Mouse (Mus musculus) forebrain, embryonic 15.5 days (tissue): Measurements from ENCODE around the gene Bdkrb2. TPM values are rescaled to one million over a fixed set of nuclear protein-coding genes. Genes with fewer than 3 reads are reported as not detected.

Source experiments
- ATAC-seq: fragments of 200-750 bp; cut with Nextera tagmentation; replicated peaks from 2 replicates; pipeline ENCODE4 v1.8.0; 2017; ENCODE audit warnings: mild to moderate bottlenecking, moderate TSS enrichment, moderate library complexity
- H3K27ac ChIP-seq: fragments of 300-500 bp; sonication (generic); replicated peaks from 2 replicates; pipeline ENCODE4 v1.5.1; 2015; ENCODE audit warnings: mild to moderate bottlenecking, inconsistent platforms
- H3K27me3 ChIP-seq: fragments of 300-500 bp; sonication (generic); 2 replicates; pipeline ENCODE4 v1.6.1; 2015; ENCODE audit warnings: inconsistent platforms
- H3K36me3 ChIP-seq: fragments of 300-500 bp; sonication (generic); 2 replicates; pipeline ENCODE4 v1.6.1; 2015; ENCODE audit warnings: mild to moderate bottlenecking, inconsistent platforms
- H3K4me1 ChIP-seq: fragments of 300-500 bp; sonication (generic); 2 replicates; pipeline ENCODE4 v1.6.1; 2015; ENCODE audit warnings: inconsistent platforms
- H3K4me2 ChIP-seq: fragments of 300-500 bp; sonication (generic); replicated peaks from 2 replicates; pipeline ENCODE4 v1.6.1; 2015; ENCODE audit warnings: mild to moderate bottlenecking, inconsistent platforms
- H3K4me3 ChIP-seq: fragments of 300-500 bp; sonication (generic); 2 replicates; pipeline ENCODE4 v1.5.1; 2015; ENCODE audit warnings: mild to moderate bottlenecking, inconsistent platforms
- H3K9ac ChIP-seq: fragments of 300-500 bp; sonication (generic); replicated peaks from 2 replicates; pipeline ENCODE4 v1.6.1; 2015; ENCODE audit warnings: mild to moderate bottlenecking, inconsistent platforms
- H3K9me3 ChIP-seq: fragments of 300-500 bp; sonication (generic); 2 replicates; pipeline ENCODE4 v1.6.1; 2016; ENCODE audit warnings: inconsistent platforms
- WGBS: fragments of 180-500 bp; shearing (Covaris S2); methylation state at CpG from one replicate; pipeline ENCODE4 v1.1.7; 2015; ENCODE audit warnings: mixed read lengths; 5-methylcytosine and 5-hydroxymethylcytosine counted together
- polyA plus RNA-seq: library from polyadenylated mRNA; unstranded; fragments of >200 nt; fragmentation: Nextera tagmentation; extraction: Ambion mirVana; gene quantifications from 2 replicates; pipeline ENCODE4 v1.2.1, GENCODE M21; 2015

Gene Bdkrb2
- polyA plus RNA-seq, 1 experiment from 2014 or later, result 0.64 TPM

DNA sequence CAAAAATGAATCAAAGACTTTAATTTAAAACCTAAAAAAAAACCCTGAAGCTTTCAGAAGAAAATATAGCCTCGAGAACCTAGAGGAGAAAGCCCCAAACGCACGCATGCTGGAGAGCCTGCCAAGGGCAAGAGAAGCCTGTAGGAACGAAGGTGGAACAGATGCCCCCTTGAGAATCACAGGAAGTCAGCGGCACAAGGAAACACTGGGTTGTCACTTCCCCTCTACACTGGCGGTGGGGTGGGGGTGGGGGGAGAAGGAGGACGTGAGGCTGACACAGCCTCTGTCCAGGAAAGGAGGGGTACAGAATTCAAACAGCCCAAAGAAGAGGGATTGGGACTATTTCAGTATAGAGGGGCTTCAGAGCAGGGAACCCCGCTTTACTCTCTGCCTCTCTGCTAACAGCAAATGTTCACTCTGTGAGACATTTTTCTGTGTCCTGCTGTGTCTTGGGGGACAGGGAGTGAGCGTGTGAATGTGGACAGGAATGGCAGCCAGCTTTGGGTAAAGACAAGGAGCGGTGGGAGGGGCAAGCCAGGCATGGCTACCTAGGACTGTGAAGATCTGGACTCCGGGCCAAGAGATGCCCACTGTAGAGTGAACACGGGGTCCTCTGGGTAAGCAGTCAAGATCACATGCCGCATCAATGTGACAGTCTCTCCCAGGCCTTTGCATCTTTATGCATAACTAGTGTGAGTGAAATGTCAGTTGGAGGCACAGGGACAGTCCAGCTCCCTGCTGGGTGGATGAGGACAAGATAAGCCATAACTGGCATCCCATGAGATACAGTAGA lies 26.9 kb upstream of the Bdkrb2 start:
- Histone ChIP-seq H3K4me1 (no peaks in the 10 kb centered on the region), H3K4me3 (no peak overlapping the region), H3K36me3 (no peaks in the 10 kb centered on the region), H3K27me3 (no peaks in the 10 kb centered on the region), H3K9ac (no peak overlapping the region), H3K27ac (no peak overlapping the region), H3K4me2 (no peak overlapping the region), H3K9me3 (no peaks in the 10 kb centered on the region)
- 77% methylated on average over 13 of the region's 13 CpGs for WGBS
- ATAC-seq, result no peak

DNA sequence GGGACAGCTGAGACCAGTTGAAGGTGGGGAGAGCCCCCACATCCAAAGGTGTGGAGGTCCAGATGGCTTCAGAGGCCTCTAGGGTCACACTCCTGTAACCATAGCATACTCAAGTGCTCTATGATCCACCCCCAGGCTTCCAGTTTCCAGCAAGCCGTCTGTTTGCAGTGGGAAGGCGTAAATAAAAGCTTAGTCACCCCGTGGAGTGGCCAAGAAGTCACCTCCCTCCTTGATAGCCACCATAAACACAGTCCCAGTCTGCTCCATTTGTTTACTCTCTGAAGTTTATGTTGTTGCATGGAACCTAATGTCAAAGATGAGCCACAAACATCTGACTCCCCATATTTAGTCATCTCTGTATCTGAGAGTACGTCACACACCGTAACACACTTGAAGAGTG lies 25.9 kb upstream of the Bdkrb2 start:
- no peak overlapping the region for H3K4me2 ChIP-seq
- 81% methylated on average over 5 of the region's 5 CpGs for WGBS
- H3K9me3 ChIP-seq, result no peaks in the 10 kb centered on the region
- no peaks in the 10 kb centered on the region for H3K4me1 ChIP-seq
- H3K36me3 ChIP-seq, result no peaks in the 10 kb centered on the region
- no peak overlapping the region for H3K27ac ChIP-seq
- no peaks in the 10 kb centered on the region for H3K27me3 ChIP-seq
- no peak overlapping the region for H3K4me3 ChIP-seq
- ATAC-seq, result no peak
- no peak overlapping the region for H3K9ac ChIP-seq

DNA sequence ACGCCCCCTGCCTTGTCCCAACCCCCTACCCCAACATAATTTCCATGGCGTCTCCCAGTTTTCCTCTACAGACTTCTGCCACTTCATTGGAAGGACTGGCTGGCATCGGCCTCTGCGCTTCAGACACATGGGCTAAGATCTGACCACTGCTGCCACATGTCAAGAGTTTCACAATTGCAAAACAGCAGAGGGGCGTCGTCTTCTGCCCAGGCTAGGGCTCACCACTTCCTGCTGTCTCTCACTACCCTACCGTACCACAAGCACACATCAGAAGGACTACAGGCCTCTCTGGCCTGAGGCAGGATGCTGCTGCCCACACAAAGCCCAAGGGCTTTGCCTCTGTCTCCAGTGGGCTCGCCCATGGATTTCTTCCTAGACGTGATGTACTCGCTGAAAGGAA lies 23.4 kb upstream of the Bdkrb2 start:
- Histone ChIP-seq H3K27me3 (no peaks in the 10 kb centered on the region), H3K4me3 (no peak overlapping the region), H3K4me1 (no peaks in the 10 kb centered on the region), H3K36me3 (no peaks in the 10 kb centered on the region), H3K9ac (no peak overlapping the region), H3K4me2 (no peak overlapping the region), H3K9me3 (no peaks in the 10 kb centered on the region), H3K27ac (no peak overlapping the region)
- no peak for ATAC-seq
- 92% methylated on average over 10 of the region's 10 CpGs for WGBS

DNA sequence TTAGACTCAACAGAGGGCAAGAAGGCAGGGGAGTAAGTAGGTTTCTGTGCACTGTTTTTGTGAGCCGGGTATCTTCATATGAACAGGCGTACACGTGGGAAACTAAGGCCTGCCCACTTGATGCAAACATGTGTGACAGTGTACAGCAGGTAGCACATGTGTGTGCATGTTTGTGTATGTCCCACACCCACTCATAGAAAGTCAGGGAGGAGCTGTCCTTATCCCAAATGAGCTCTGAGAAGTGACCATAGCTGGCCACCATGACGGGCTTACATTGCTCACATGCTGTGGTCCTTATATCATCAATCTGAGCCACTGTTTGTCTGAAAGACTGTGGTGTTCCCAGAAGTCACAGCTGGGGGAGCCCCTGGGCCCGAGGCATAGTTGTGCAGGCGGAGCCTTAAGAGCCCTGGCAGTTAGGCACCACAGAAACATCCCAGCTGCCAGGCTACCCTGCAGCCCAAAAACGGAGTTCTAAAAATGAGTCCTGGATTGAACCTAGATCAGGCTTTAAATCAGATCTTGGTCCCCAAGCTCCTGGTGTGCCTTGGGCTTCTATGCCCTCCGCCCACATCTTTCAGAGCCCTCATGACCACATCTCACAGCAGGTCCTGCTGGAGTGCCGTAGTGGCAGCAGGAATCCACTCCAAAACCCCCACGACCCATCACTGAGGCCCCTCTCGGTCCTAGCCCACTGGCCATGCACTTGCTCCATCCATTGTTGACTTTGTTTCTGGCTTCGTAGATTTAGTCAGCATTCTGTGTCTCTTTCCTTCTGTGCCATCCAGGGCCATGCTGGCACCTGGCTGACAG lies 21.2 kb upstream of the Bdkrb2 start:
- Histone ChIP-seq H3K27ac (no peak overlapping the region), H3K4me1 (no peaks in the 10 kb centered on the region), H3K9me3 (no peaks in the 10 kb centered on the region), H3K4me2 (no peak overlapping the region), H3K4me3 (no peak overlapping the region), H3K27me3 (no peaks in the 10 kb centered on the region), H3K9ac (no peak overlapping the region), H3K36me3 (no peaks in the 10 kb centered on the region)
- 82% methylated on average over 12 of the region's 12 CpGs for WGBS
- no peak for ATAC-seq

DNA sequence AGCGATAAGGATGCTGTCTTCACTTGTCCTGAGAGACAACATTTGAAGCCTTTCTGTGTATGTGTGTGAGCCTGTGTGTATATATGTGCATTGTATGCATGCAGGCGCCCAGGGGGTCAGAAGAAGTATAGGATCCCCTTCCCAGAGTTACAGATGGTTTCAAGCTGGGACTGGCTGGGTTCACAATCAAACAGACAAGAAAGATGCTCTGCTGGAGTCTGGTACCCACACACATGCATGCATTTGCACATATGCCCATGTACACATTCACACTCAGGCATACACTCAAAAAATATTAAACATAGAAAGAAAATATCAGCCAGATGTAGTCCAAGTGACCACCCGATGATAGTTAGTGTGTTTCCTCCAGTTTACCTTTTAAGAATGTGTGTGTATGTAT lies 20.5 kb upstream of the Bdkrb2 start:
- H3K27me3 ChIP-seq, result no peaks in the 10 kb centered on the region
- H3K4me3 ChIP-seq, result no peak overlapping the region
- H3K4me2 ChIP-seq, result no peak overlapping the region
- no peak overlapping the region for H3K27ac ChIP-seq
- no peaks in the 10 kb centered on the region for H3K36me3 ChIP-seq
- H3K9ac ChIP-seq, result no peak overlapping the region
- 85% methylated on average over 3 of the region's 3 CpGs for WGBS
- no peaks in the 10 kb centered on the region for H3K9me3 ChIP-seq
- ATAC-seq, result no peak
- no peaks in the 10 kb centered on the region for H3K4me1 ChIP-seq

DNA sequence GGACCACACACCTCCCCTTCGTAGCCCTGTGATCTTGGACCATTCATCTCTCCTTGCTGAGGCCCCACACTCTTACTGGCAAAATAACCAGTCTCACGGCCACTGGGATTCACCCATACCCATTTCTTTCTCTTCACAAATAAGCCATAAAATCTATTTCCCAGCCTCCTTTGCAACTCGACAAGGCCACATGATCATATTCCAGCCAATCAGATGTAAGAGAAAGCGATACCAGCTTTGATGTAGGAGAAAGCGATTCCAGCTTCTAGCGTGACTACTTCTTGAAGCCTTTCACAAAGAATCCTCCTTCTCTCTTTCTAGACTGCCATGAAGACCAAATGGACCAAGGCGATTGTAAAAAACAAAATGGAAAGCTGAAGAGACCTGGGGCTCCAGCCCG lies 19.9 kb upstream of the Bdkrb2 start:
- no peaks in the 10 kb centered on the region for H3K9me3 ChIP-seq
- no peaks in the 10 kb centered on the region for H3K36me3 ChIP-seq
- H3K4me2 ChIP-seq, result no peak overlapping the region
- no peak for ATAC-seq
- no peak overlapping the region for H3K4me3 ChIP-seq
- no peaks in the 10 kb centered on the region for H3K4me1 ChIP-seq
- H3K27me3 ChIP-seq, result no peaks in the 10 kb centered on the region
- 90% methylated on average over 8 of the region's 8 CpGs for WGBS
- H3K9ac ChIP-seq, result no peak overlapping the region
- no peak overlapping the region for H3K27ac ChIP-seq

DNA sequence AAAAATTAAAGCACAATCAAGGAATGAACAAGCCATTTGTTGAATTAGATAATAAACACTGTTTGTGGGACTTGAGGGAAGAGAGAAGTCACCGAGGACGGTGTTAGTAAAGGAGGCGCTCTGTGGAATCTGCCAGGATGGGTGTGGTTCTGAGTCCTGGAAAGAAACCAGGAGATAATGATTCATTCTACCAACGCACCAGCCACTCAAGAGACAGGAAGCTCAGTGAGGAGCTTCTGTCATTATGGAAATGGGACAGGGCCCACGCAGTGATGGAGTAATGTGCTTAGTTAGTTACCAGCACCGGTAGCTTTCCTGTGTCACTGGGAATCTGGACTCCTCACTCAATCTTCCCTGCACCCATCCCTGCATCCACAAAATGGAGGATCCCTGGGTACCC lies 19.3 kb upstream of the Bdkrb2 start:
- 73% methylated on average over 6 of the region's 6 CpGs for WGBS
- Histone ChIP-seq H3K4me1 (no peaks in the 10 kb centered on the region), H3K36me3 (no peaks in the 10 kb centered on the region), H3K9ac (no peak overlapping the region), H3K27me3 (no peaks in the 10 kb centered on the region), H3K4me2 (no peak overlapping the region), H3K4me3 (no peak overlapping the region), H3K27ac (no peak overlapping the region), H3K9me3 (no peaks in the 10 kb centered on the region)
- ATAC-seq, result no peak

DNA sequence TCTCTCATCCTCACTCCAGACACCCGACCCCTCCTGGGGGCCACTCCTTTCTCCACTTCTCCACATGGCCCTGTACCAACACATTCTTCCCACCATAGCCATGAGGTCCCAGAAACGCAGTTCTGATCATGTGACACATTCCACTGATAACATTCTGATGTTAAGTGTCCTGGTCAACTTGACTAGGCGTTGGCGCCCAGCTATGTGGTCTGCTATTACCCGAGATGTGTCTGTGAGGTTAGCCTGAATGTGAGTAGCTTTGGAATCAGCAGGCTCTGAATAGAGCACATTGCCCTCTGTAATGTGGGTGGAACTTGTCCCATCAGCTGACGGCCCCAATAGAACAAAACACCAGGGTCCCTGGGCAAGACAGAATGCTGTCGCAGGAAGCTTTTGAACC lies 18.2 kb upstream of the Bdkrb2 start:
- H3K27ac ChIP-seq, result no peak overlapping the region
- no peaks in the 10 kb centered on the region for H3K9me3 ChIP-seq
- H3K9ac ChIP-seq, result no peak overlapping the region
- WGBS, result 88% methylated on average over 7 of the region's 7 CpGs
- H3K4me1 ChIP-seq, result no peaks in the 10 kb centered on the region
- no peaks in the 10 kb centered on the region for H3K27me3 ChIP-seq
- H3K36me3 ChIP-seq, result no peaks in the 10 kb centered on the region
- H3K4me3 ChIP-seq, result no peak overlapping the region
- H3K4me2 ChIP-seq, result no peak overlapping the region
- ATAC-seq, result no peak

DNA sequence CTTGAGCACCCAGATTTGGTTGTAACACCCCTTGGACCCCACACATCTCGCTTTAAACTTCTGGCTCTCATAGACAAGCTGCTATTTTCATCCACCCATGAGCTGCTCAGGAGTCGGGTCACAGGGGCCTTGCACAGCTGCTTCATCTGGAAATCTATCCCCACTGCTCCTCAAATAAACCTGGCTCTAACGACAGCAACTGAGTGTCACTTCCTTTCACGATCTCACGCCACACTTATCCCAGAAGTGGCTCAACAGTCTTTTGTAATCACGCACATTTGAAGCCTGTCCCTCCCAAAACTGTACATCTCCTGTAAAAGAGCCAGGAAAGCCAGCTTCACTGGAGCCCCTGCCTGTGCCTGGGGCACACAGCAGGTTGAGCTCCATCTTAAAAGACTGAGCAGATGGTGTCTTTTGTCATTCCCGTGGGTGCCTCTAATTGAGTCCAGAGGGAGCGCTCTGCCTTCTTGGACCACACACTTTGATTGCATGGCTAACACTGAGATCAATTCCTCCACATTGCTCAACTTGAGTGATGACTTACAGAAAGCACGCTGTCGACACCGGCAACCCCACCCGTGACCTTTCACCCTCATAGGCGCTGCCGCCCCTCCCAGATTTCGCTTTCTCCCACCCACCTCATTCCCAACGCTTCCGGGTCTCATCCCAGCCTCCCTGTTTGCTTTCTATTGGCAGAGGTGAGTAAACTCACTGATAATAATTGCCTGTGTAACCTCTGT lies 17.2 kb upstream of the Bdkrb2 start:
- H3K4me1 ChIP-seq, result no peaks in the 10 kb centered on the region
- no peaks in the 10 kb centered on the region for H3K27me3 ChIP-seq
- WGBS, result 44% methylated on average over 17 of the region's 17 CpGs
- H3K4me2 ChIP-seq, result no peak overlapping the region
- H3K4me3 ChIP-seq, result no peak overlapping the region
- no peaks in the 10 kb centered on the region for H3K9me3 ChIP-seq
- H3K27ac ChIP-seq, result no peak overlapping the region
- ATAC-seq, result no peak
- H3K36me3 ChIP-seq, result no peaks in the 10 kb centered on the region
- H3K9ac ChIP-seq, result no peak overlapping the region

DNA sequence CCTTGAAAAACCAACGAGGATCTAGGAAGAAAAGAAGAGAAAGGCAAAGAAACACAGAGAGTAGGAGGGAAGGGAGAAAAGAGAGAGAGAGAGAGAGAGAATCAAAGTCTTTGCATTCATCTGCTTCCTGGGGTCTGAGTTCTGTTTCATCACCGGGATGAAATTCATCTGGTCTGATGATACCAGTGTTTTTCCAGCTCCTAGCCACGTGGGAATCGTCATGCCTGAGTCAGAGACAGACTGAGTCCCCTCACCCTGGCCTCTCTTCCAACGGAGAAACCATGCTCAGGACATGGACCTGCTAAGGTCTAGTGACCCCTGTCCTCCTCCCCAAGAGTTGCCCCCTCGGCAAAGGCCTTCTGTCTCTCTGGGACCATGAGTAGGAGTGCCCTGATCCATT lies 16.5 kb upstream of the Bdkrb2 start:
- H3K9me3 ChIP-seq, result no peaks in the 10 kb centered on the region
- no peak overlapping the region for H3K9ac ChIP-seq
- H3K27me3 ChIP-seq, result no peaks in the 10 kb centered on the region
- H3K4me2 ChIP-seq, result no peak overlapping the region
- 76% methylated on average over 6 of the region's 6 CpGs for WGBS
- no peak overlapping the region for H3K4me3 ChIP-seq
- no peak overlapping the region for H3K27ac ChIP-seq
- no peaks in the 10 kb centered on the region for H3K4me1 ChIP-seq
- H3K36me3 ChIP-seq, result no peaks in the 10 kb centered on the region
- ATAC-seq, result no peak

DNA sequence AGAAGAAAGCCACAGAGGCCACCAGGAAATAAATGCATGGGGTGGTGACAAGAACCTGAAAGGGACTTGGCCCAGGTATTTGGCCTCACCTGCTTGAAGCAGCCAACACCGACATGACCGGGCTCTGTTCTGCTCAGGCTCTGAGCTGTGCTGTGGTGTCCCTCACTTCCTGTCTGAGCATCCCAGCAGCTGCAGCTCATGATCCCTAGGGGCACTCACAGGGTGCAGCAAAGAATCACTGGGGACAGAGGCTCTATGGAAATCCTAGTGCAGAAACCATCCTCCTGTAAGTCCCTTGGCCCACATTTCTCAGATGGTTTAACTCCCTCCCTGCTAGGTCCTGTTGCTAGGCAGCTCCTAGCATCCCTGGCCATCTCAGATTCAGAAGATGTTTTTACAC lies 15.9 kb upstream of the Bdkrb2 start:
- 74% methylated on average over 2 of the region's 2 CpGs for WGBS
- H3K36me3 ChIP-seq, result no peaks in the 10 kb centered on the region
- no peaks in the 10 kb centered on the region for H3K9me3 ChIP-seq
- 0 out of 2 replicates have a peak, but pooled peaks cover 3% of the 10 kb centered on the region for H3K4me1 ChIP-seq
- no peak overlapping the region for H3K4me3 ChIP-seq
- no peak overlapping the region for H3K27ac ChIP-seq
- no peak overlapping the region for H3K9ac ChIP-seq
- no peaks in the 10 kb centered on the region for H3K27me3 ChIP-seq
- H3K4me2 ChIP-seq, result no peak overlapping the region
- ATAC-seq, result no peak

DNA sequence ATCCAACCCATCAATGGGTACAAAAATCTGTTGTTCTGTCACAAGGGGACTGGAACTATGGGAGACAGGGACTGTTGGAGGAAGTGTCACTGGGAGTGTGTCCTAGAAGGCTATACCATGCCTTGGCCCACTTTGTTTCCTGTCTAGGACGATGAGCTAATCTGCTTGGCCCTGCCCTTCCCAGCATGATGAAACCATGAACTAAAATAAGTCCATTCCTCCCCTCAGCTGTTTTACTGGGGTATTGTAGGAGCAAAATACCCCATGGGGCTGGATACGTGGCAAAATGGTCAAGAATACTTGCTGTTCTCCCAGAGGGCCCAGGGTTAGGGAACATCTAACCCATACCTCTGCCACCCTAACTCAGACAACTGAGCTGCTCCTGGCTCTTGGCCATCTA lies 15.0 kb upstream of the Bdkrb2 start:
- Histone ChIP-seq H3K27ac (no peak overlapping the region), H3K4me2 (no peak overlapping the region), H3K4me1 (0 out of 2 replicates have a peak, but pooled peaks cover 3% of the 10 kb centered on the region), H3K36me3 (no peaks in the 10 kb centered on the region), H3K4me3 (no peak overlapping the region), H3K9me3 (no peaks in the 10 kb centered on the region), H3K9ac (no peak overlapping the region), H3K27me3 (no peaks in the 10 kb centered on the region)
- ATAC-seq, result no peak
- WGBS, result 78% methylated on average over 2 of the region's 2 CpGs
